Mouse (Mus musculus) MEL (cell line): ENCODE measurements at regions not wholly inside any gene's neighbourhood (a gene's known extent, or its start where the extent isn't known, plus 50 kb on each side); places are given as distances from the start of the nearest gene placed in this dataset.

Experiments used
- DNase-seq: peaks from one replicate; pipeline ENCODE4 v3.0.0; 2011; ENCODE audit warnings: low read depth, low spot score
- H3K27ac ChIP-seq: 2 replicates; pipeline ENCODE4 v1.5.1; 2012; ENCODE audit warnings: low read depth, mild to moderate bottlenecking, control low read depth, low read length, moderate library complexity; ENCODE audit not compliant: control insufficient read depth
- H3K27me3 ChIP-seq, 2 experiments: fragments of 150-350 bp in 1 of 2; sonication (generic) in 1 of 2; 2 replicates each; pipeline ENCODE4 v1.6.1; 2012; ENCODE audit warnings: low read length in 2 of 2, mild to moderate bottlenecking in 2 of 2, improper control_type of control experiment in 1 of 2, moderate library complexity in 1 of 2; ENCODE audit not compliant: insufficient read depth in 2 of 2, control insufficient read depth in 1 of 2
- H3K36me3 ChIP-seq, 2 experiments: 2 replicates each; pipeline ENCODE4 v1.6.1; 2012 to 2014; ENCODE audit warnings: low read length in 2 of 2, improper control_type of control experiment in 1 of 2, inconsistent platforms in 1 of 2, mild to moderate bottlenecking in 1 of 2; ENCODE audit not compliant: insufficient read depth in 2 of 2, control insufficient read depth in 1 of 2
- H3K4me1 ChIP-seq, 2 experiments: fragments of 150-350 bp in 1 of 2; sonication (generic) in 1 of 2; 2 replicates each; pipeline ENCODE4 v1.6.1; 2012; ENCODE audit warnings: low read length in 2 of 2, improper control_type of control experiment in 1 of 2, mild to moderate bottlenecking in 1 of 2; ENCODE audit not compliant: insufficient read depth in 2 of 2, control insufficient read depth in 1 of 2
- H3K4me3 ChIP-seq, 2 experiments: fragments of 150-350 bp in 1 of 2; sonication (generic) in 1 of 2; 2 replicates each; pipeline ENCODE4 v1.5.1; 2012; ENCODE audit warnings: low read depth in 2 of 2, low read length in 2 of 2, mild to moderate bottlenecking in 2 of 2, moderate library complexity in 2 of 2, control low read depth in 1 of 2, improper control_type of control experiment in 1 of 2; ENCODE audit not compliant: control insufficient read depth in 1 of 2, insufficient read depth in 1 of 2
- H3K79me2 ChIP-seq: 2 replicates; pipeline ENCODE4 v1.6.1; 2012; ENCODE audit warnings: mild to moderate bottlenecking, low read length, moderate library complexity; ENCODE audit not compliant: control insufficient read depth, poor library complexity, insufficient read depth
- H3K9ac ChIP-seq: 2 replicates; pipeline ENCODE4 v1.6.1; 2012; ENCODE audit warnings: low read depth, mild to moderate bottlenecking, control low read depth, low read length, moderate library complexity; ENCODE audit not compliant: control insufficient read depth, poor library complexity, severe bottlenecking
- H3K9me3 ChIP-seq: fragments of 150-350 bp; sonication (generic); replicated peaks from 2 replicates; pipeline ENCODE4 v1.6.1; 2012; ENCODE audit warnings: mild to moderate bottlenecking, low read length, improper control_type of control experiment, moderate library complexity; ENCODE audit not compliant: insufficient read depth
- CTCF ChIP-seq, 3 experiments: IDR thresholded peaks in 2 of 3; conservative IDR thresholded peaks in 1 of 3; 2 replicates each; pipeline ENCODE4 v1.5.1; 2011 to 2012; ENCODE audit warnings: low read length in 3 of 3, low read depth in 2 of 3, mild to moderate bottlenecking in 2 of 3, improper control_type of control experiment in 1 of 3, inconsistent platforms in 1 of 3, mixed read lengths in 1 of 3, moderate library complexity in 1 of 3; ENCODE audit not compliant: control insufficient read depth in 1 of 3, insufficient read depth in 1 of 3, poor library complexity in 1 of 3, severe bottlenecking in 1 of 3
- ELF1 ChIP-seq: IDR thresholded peaks from 2 replicates; pipeline ENCODE4 v1.6.1; 2014; ENCODE audit warnings: low read depth, mild to moderate bottlenecking, inconsistent platforms, low read length, improper control_type of control experiment, moderate library complexity
- GABPA ChIP-seq: IDR thresholded peaks from 2 replicates; pipeline ENCODE4 v1.6.1; 2012; ENCODE audit warnings: low read depth, mild to moderate bottlenecking, inconsistent platforms, low read length, improper control_type of control experiment, moderate library complexity
- GATA1 ChIP-seq: IDR thresholded peaks from 2 replicates; pipeline ENCODE4 v1.6.1; 2011; ENCODE audit warnings: low read depth, low read length, improper control_type of control experiment
- HCFC1 ChIP-seq: IDR thresholded peaks from 2 replicates; pipeline ENCODE4 v1.6.1; 2012; ENCODE audit warnings: low read depth, mild to moderate bottlenecking, inconsistent platforms, low read length, improper control_type of control experiment, moderate library complexity
- KAT2A ChIP-seq: conservative IDR thresholded peaks from 2 replicates; pipeline ENCODE4 v1.6.1; 2012; ENCODE audit warnings: low read depth, low read length, improper control_type of control experiment, inconsistent platforms
- MAFK ChIP-seq: IDR thresholded peaks from 2 replicates; pipeline ENCODE4 v1.6.1; 2011; ENCODE audit warnings: low read depth, mild to moderate bottlenecking, low read length, improper control_type of control experiment, borderline replicate concordance
- MAX ChIP-seq: IDR thresholded peaks from 2 replicates; pipeline ENCODE4 v1.6.1; 2011; ENCODE audit warnings: low read length, improper control_type of control experiment
- MAZ ChIP-seq: IDR thresholded peaks from 2 replicates; pipeline ENCODE4 v1.6.1; 2012; ENCODE audit warnings: low read depth, mild to moderate bottlenecking, inconsistent platforms, low read length, improper control_type of control experiment
- NELFE ChIP-seq: IDR thresholded peaks from 2 replicates; pipeline ENCODE4 v1.6.1; 2011; ENCODE audit warnings: low read depth, low read length, improper control_type of control experiment
- POLR2AphosphoS2 ChIP-seq: IDR thresholded peaks from 2 replicates; pipeline ENCODE4 v1.6.1; 2011; ENCODE audit warnings: low read length, improper control_type of control experiment
- RAD21 ChIP-seq: IDR thresholded peaks from 2 replicates; pipeline ENCODE4 v1.6.1; 2011; ENCODE audit warnings: mild to moderate bottlenecking, low read depth, low read length, improper control_type of control experiment
- SIN3A ChIP-seq: IDR thresholded peaks from 2 replicates; pipeline ENCODE4 v1.6.1; 2012; ENCODE audit warnings: low read length, improper control_type of control experiment, inconsistent platforms
- UBTF ChIP-seq: IDR thresholded peaks from 2 replicates; pipeline ENCODE4 v1.6.1; 2012; ENCODE audit warnings: low read depth, mild to moderate bottlenecking, inconsistent platforms, low read length, improper control_type of control experiment, moderate library complexity, borderline replicate concordance; ENCODE audit not compliant: insufficient read depth
- USF2 ChIP-seq, 2 experiments: IDR thresholded peaks; 2 replicates each; pipeline ENCODE4 v1.6.1; 2011 to 2012; ENCODE audit warnings: improper control_type of control experiment in 2 of 2, low read length in 2 of 2, borderline replicate concordance in 1 of 2, inconsistent platforms in 1 of 2, low read depth in 1 of 2, mild to moderate bottlenecking in 1 of 2; ENCODE audit not compliant: insufficient read depth in 1 of 2
- ZC3H11A ChIP-seq: IDR thresholded peaks from 2 replicates; pipeline ENCODE4 v1.6.1; 2012; ENCODE audit warnings: low read depth, mild to moderate bottlenecking, inconsistent platforms, low read length, improper control_type of control experiment
- ZMIZ1 ChIP-seq: IDR thresholded peaks from 2 replicates; pipeline ENCODE4 v1.6.1; 2012; ENCODE audit warnings: low read depth, mild to moderate bottlenecking, inconsistent platforms, low read length, improper control_type of control experiment, moderate library complexity
- ZNF384 ChIP-seq: IDR thresholded peaks from 2 replicates; pipeline ENCODE4 v1.6.1; 2012; ENCODE audit warnings: low read depth, mild to moderate bottlenecking, inconsistent platforms, low read length, improper control_type of control experiment

DNA sequence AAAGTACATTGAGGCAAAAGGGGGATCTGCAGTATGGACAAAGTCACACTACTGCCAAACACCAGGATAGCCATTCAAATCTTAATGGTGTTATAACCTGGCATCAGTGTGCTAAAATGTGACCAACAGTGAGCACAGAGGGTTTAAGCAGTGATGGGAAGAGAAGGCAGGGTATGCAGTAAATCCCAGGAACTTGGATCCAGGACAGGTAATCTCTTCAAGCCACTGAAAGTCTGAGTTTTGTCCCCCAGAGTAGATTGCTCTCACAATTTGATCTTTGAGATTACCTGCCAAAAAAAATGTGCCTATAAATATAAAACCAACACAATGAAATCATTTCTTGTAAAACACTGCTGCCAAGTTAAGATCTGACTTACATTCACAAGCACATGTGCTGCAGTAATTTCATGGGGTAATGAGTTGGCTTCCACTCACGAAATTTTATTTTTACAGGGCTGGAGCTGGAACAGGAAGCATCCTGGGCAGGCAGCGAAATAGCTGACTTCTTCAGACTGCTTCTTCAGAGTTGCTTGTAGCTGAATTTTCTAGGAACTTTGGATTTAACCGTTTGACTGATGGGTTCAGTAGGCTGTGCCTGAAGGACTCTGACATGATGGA is 102.2 kb upstream of the Gas2 start:
- no peak for DNase-seq
- H3K36me3 ChIP-seq, result no peaks in the 10 kb centered on the region
- H3K4me1 ChIP-seq, result no peaks in the 10 kb centered on the region
- no peak overlapping the region for H3K27ac ChIP-seq
- H3K9me3 ChIP-seq, result no peaks in the 10 kb centered on the region
- no peaks in the 10 kb centered on the region; a peak in 1 of 4 replicates for H3K27me3 ChIP-seq
- no peak overlapping the region for H3K4me3 ChIP-seq
- no peak for TF ChIP-seq ELF1
- TF ChIP-seq MAX, result no peak
- no peak for TF ChIP-seq NELFE
- TF ChIP-seq SIN3A, result no peak
- H3K9ac ChIP-seq, result no peak overlapping the region
- H3K79me2 ChIP-seq, result no peaks in the 10 kb centered on the region

DNA sequence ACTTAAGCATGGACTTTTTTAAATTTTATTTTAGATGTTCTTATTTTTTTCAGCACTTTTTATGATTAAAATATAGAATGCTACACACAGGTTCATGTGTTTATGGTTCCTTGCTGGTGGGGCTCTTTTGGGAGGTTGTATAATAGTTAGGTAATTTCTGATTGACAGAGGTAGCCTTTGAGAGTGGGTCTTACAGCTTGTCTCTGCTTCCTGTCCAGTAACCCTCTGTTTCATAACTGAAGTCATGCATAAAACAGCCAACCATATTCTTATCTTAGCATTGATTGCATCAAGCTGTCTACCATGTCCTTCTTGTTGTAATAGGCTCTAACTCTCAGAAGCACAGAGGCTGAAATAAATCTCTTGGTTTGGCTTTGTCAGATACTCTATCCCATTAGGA is 94.7 kb upstream of the Gas2 start:
- Histone ChIP-seq H3K9ac (no peak overlapping the region), H3K27ac (no peak overlapping the region), H3K4me3 (no peak overlapping the region), H3K36me3 (no peaks in the 10 kb centered on the region), H3K9me3 (no peaks in the 10 kb centered on the region), H3K79me2 (no peaks in the 10 kb centered on the region), H3K27me3 (no peaks in the 10 kb centered on the region; a peak in 1 of 4 replicates), H3K4me1 (no peaks in the 10 kb centered on the region)
- TF ChIP-seq POLR2AphosphoS2, result no peak
- no peak for TF ChIP-seq ZMIZ1
- TF ChIP-seq UBTF, result no peak
- no peak for TF ChIP-seq HCFC1
- no peak for TF ChIP-seq MAZ
- TF ChIP-seq GATA1, result no peak
- TF ChIP-seq MAFK, result no peak
- no peak for TF ChIP-seq KAT2A
- TF ChIP-seq ZC3H11A, result no peak
- no peak for TF ChIP-seq USF2 (IDR thresholded peaks at IDR 0.05; ENCODE audit: borderline replicate concordance in 1 of 2, insufficient read depth in 1 of 2, low read depth in 1 of 2, low read length in 2 of 2)
- no peak for TF ChIP-seq GABPA
- TF ChIP-seq RAD21, result no peak
- no peak for TF ChIP-seq ZNF384
- no peak for TF ChIP-seq CTCF (IDR thresholded peaks at IDR 0.05 in 2 of 3, conservative IDR thresholded peaks at IDR 0.05 in 1 of 3; ENCODE audit: control insufficient read depth in 1 of 3, insufficient read depth in 1 of 3, low read depth in 2 of 3, low read length in 3 of 3, poor library complexity in 1 of 3, severe bottlenecking in 1 of 3)
- no peak for DNase-seq
